Mouse (Mus musculus): ENCODE results near the gene Dvl1.

The Dvl1 gene

GRCm38 (mm10) chr4:155840076-155841002 is 6.9 kb upstream of the Dvl1 start:
- DNase-seq (ENCODE audit: low spot score in 2 of 2) = no peak

- no peak for DNase-seq (ENCODE audit: low spot score in 2 of 2)
These were observed 6.2 kb upstream of the Dvl1 start for GRCm38 (mm10) chr4:155841003-155841454.

GRCm38 (mm10) chr4:155841651-155842270 is 5.4 kb upstream of the Dvl1 start:
- no peak for DNase-seq (ENCODE audit: low spot score in 2 of 2)

- DNase-seq (ENCODE audit: low spot score in 2 of 2) = no peak
These were observed 4.0 kb upstream of the Dvl1 start for GRCm38 (mm10) chr4:155843231-155843630.

- no peak for DNase-seq (ENCODE audit: low spot score in 2 of 2)
These were observed 570 bp downstream of the Dvl1 start for GRCm38 (mm10) chr4:155847591-155848352.

- DNase-seq (ENCODE audit: low spot score in 2 of 2) = no peak
These were observed 1.4 kb downstream of the Dvl1 start for GRCm38 (mm10) chr4:155848434-155849095.

GRCm38 (mm10) chr4:155849391-155849790 is 2.2 kb downstream of the Dvl1 start:
- DNase-seq (ENCODE audit: low spot score in 2 of 2) = no peak

GRCm38 (mm10) chr4:155849792-155850451 is 2.7 kb downstream of the Dvl1 start:
- no peak for DNase-seq (ENCODE audit: low spot score in 2 of 2)

- no peak for DNase-seq (ENCODE audit: low spot score in 2 of 2)
These were observed 4.2 kb downstream of the Dvl1 start for GRCm38 (mm10) chr4:155851368-155851767.

- no peak for DNase-seq (ENCODE audit: low spot score in 2 of 2)
These were observed 4.8 kb downstream of the Dvl1 start for GRCm38 (mm10) chr4:155851951-155852411.

- no peak for DNase-seq (ENCODE audit: low spot score in 2 of 2)
These were observed 6.2 kb downstream of the Dvl1 start for GRCm38 (mm10) chr4:155853421-155853820.

- DNase-seq (ENCODE audit: low spot score in 2 of 2) = no peak
These were observed 7.8 kb downstream of the Dvl1 start for GRCm38 (mm10) chr4:155854991-155855390.

GRCm38 (mm10) chr4:155856071-155856470 is 8.9 kb downstream of the Dvl1 start:
- no peak for DNase-seq (ENCODE audit: low spot score in 2 of 2)

- DNase-seq (ENCODE audit: low spot score in 2 of 2) = no peak
These were observed 9.7 kb downstream of the Dvl1 start for GRCm38 (mm10) chr4:155856881-155857280.

- DNase-seq (ENCODE audit: low spot score in 2 of 2) = no peak
These were observed 12.1 kb downstream of the Dvl1 start for GRCm38 (mm10) chr4:155859318-155859717.

- no peak for DNase-seq (ENCODE audit: low spot score in 2 of 2)
These were observed 14.6 kb downstream of the Dvl1 start for GRCm38 (mm10) chr4:155861787-155862186.

- DNase-seq (ENCODE audit: low spot score in 2 of 2) = no peak
These were observed 15.8 kb downstream of the Dvl1 start, which contains the start of gene Tas1r3 for GRCm38 (mm10) chr4:155863001-155863400. Gene Tas1r3, minus strand, starts transcription at chr4:155863362.

GRCm38 (mm10) chr4:155868614-155869298 is 21.6 kb downstream of the Dvl1 start:
- no peak for DNase-seq (ENCODE audit: low spot score in 2 of 2)

GRCm38 (mm10) chr4:155869317-155870033 is 22.3 kb downstream of the Dvl1 start, which contains the start of the genes Cptp and Ints11:
Gene Cptp, minus strand, starts transcription at chr4:155869440.
Gene Ints11, plus strand, starts transcription at chr4:155869546.
- peak; percentile 94 for DNase-seq (ENCODE audit: low spot score in 2 of 2)

Data from right cerebral cortex, postnatal 36 days (tissue).